Mouse (Mus musculus) frontal cortex, postnatal 10 days (tissue): ENCODE measurements around the gene Gm3183.
"Not testable (repeated sequence)": the region's sequence is repeated elsewhere in the genome, so short reads cannot be mapped to it uniquely, and the experiment has no call there.

ENCODE experiments used
- DNase-seq, 2 experiments: peaks; one replicate each; pipeline ENCODE4 v3.0.0; 2022; ENCODE audit warnings: low spot score in 2 of 2, mixed read lengths in 1 of 2

The Gm3183 gene

DNA sequence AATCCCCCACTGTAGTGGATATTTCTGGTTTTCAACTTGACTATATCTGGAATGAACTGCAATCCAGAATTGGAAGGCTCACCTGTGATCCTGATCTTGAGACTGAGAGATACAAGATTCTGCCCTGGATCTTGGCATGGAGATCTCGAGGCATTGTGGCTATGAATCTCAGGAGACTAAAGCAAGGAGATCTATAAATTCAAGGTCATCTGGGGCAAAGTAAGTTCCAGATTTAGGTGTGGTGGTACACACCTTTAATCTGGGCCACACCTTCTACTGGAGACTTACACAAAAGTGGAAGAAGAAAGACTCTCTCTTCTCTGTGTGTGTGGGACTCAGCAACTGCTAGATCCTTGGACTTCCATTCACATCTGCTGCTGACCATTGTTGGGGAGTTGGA lies at the start of gene Gm3183:
Gene Gm3183 (plus strand): TSS at position 301 of the 400 bp plus-strand sequence.
- not testable (repeated sequence) for DNase-seq
